Mouse (Mus musculus): ENCODE measurements around the gene Nudt6.

- TF ChIP-seq GATA1 (IDR thresholded peaks at IDR 0.05; ENCODE audit: borderline replicate concordance, low read length), result no peak
- no peak for TF ChIP-seq FLI1 (IDR thresholded peaks at IDR 0.05; ENCODE audit: low read length)
These were observed 19.8 kb upstream of the Nudt6 start for GRCm38 (mm10) chr3:37439770-37440169.
